ENCODE assay signal across 15 mouse cellular contexts in the genomic region with DNA sequence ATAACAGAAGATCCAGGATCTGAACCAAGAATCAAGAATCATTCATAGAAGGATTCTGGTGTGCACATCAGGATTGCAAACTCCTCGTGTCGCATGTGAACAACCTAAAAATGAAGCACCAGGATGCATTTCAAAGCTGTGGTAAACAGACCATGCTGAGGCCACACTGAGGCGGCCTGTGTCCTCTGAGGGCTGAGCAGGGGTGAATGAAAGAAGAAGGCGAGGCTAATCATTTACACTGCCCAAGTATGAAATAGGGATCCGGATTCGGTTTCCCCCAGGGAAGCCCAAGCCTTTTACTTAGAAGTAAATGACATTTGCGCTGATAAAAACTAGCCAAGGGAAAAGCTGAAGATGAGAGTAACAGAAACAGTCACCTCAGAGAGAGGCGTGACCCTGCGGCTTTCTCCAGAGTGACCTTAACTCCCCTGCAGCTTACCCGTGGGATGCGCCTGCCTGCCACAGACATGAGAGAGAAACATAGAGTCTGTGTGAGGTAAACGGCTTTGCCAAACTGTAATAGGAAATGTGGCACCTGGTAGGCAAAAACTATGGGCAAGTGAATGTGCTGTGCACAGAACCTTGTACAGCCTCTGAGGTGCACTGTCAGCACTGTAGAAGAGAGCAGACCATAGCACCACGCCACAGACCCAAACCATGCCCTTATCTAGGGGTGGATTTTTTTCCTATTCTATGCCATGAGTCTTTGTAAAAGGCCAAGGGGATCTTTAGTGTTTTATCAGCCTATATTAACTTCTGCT.
"Had no signal": no experiment of that assay in that cellular context is flagged by ENCODE, and none has a peak within 500 bp of the region (broad histone marks: within the 10 kb centered on the region; RNA-seq: fewer than 3 reads in every experiment).

No protein-coding gene starts in this region.

- H3K36me3 ChIP-seq: limb, embryonic 10.5 days; liver, embryonic 15.5 days; neural tube, embryonic 12.5 days; stomach, embryonic 15.5 days had no signal

- H3K4me3 ChIP-seq: left cerebral cortex, adult 2 months; limb, embryonic 10.5 days; liver, embryonic 15.5 days; neural tube, embryonic 12.5 days; stomach, embryonic 15.5 days had no signal

- H3K27me3 ChIP-seq: liver, embryonic 15.5 days; neural tube, embryonic 12.5 days; stomach, embryonic 15.5 days had no signal

- H3K4me1 ChIP-seq: limb, embryonic 10.5 days; liver, embryonic 15.5 days; neural tube, embryonic 12.5 days; stomach, embryonic 15.5 days had no signal

- H3K9me3 ChIP-seq: limb, embryonic 10.5 days; liver, embryonic 15.5 days; neural tube, embryonic 12.5 days; stomach, embryonic 15.5 days had no signal

- H3K4me2 ChIP-seq: liver, embryonic 11.5 days; liver, embryonic 15.5 days; neural tube, embryonic 12.5 days; stomach, embryonic 15.5 days had no signal

- H3K27ac ChIP-seq: left cerebral cortex, adult 2 months; limb, embryonic 10.5 days; liver, embryonic 15.5 days; neural tube, embryonic 12.5 days; stomach, embryonic 15.5 days had no signal

- ATAC-seq: hindbrain, embryonic 16.5 days; inflammation-experienced regulatory T-cells, adult 6 months; intestine, postnatal 0 days; lung, postnatal 0 days had no signal

- H3K9ac ChIP-seq: liver, embryonic 15.5 days; neural tube, embryonic 12.5 days; stomach, embryonic 15.5 days had no signal

- DNase-seq: lung, adult 2 months; lung, postnatal 36 days; midbrain, embryonic 14.5 days; right cerebral cortex, postnatal 14 days; thymus, postnatal 4 days had no signal
